ENCODE assay signal across 8 mouse cellular contexts in genomic region chr13:38204702-38205482, GRCm38 (mm10). TPM values are rescaled to one million over a fixed set of nuclear protein-coding genes. Genes with fewer than 3 reads are reported as not detected.
A peak's percentile ranks its signal among the peaks of the same experiment; 100 is the strongest.
DNase-seq lines count a peak whose midpoint lies in the region; ATAC-seq lines count a peak whose summit lies in the region.

Gene Snrnp48, plus strand, starts transcription at chr13:38204938.

- H3K4me1 ChIP-seq in heart, embryonic 14.5 days (ENCODE audit: control insufficient read depth in 2 of 2, insufficient read depth in 2 of 2, low read length in 2 of 2) = peaks cover 2 to 14% of the 10 kb centered on the region in 2 experiments
- H3K4me1 ChIP-seq in liver, embryonic 13.5 days (replicated peaks) = peaks cover 31% of the 10 kb centered on the region
- peaks cover 6% of the 10 kb centered on the region for H3K4me1 ChIP-seq in stomach, embryonic 16.5 days (ENCODE audit: control insufficient read depth, insufficient read depth, low read length)

- ATAC-seq in CD4-positive, CD25-positive, alpha-beta regulatory T cell, adult 4 months = peak; percentile 99
- peak; percentile 94 for ATAC-seq in heart, embryonic 14.5 days (ENCODE audit: insufficient number of reproducible peaks, insufficient read depth, low FRiP score, low read depth)
- peak; percentile 96 for ATAC-seq in liver, embryonic 13.5 days (ENCODE audit: low read depth)
- ATAC-seq in stomach, embryonic 16.5 days (ENCODE audit: insufficient read depth, low FRiP score) = peak; percentile 97

- H3K4me2 ChIP-seq in heart, embryonic 14.5 days (ENCODE audit: low read length) = peak within 1 kb of the TSS; percentile 62
- H3K4me2 ChIP-seq in liver, embryonic 13.5 days = peak within 1 kb of the TSS; percentile 76
- peak within 1 kb of the TSS; percentile 71 for H3K4me2 ChIP-seq in stomach, embryonic 16.5 days (ENCODE audit: low read depth, low read length)

- 1% methylated on average over 58 of the region's 59 CpGs for WGBS in heart, embryonic 14.5 days
- under 1% methylated on average over 59 of the region's 59 CpGs for whole genome bisulfite sequencing in liver, embryonic 13.5 days (ENCODE audit: insufficient replicate concordance)
- under 1% methylated on average over 59 of the region's 59 CpGs for WGBS in stomach, embryonic 16.5 days

- peak within 1 kb of the TSS; percentile 89 to 93 for H3K27ac ChIP-seq in heart, embryonic 14.5 days (replicated peaks in 1 of 2; ENCODE audit: control insufficient read depth in 1 of 2, insufficient read depth in 1 of 2, low read depth in 2 of 2, low read length in 2 of 2)
- H3K27ac ChIP-seq in liver, embryonic 13.5 days = peak within 1 kb of the TSS; percentile 81
- H3K27ac ChIP-seq in stomach, embryonic 16.5 days (ENCODE audit: low read length) = peak within 1 kb of the TSS; percentile 93

- peak within 1 kb of the TSS; percentile 93 to 94 for H3K4me3 ChIP-seq in heart, embryonic 14.5 days (ENCODE audit: control insufficient read depth in 1 of 2, insufficient read depth in 1 of 2, low read depth in 1 of 2, low read length in 2 of 2)
- H3K4me3 ChIP-seq in liver, embryonic 13.5 days (replicated peaks) = peak within 1 kb of the TSS; percentile 92
- peak within 1 kb of the TSS; percentile 93 for H3K4me3 ChIP-seq in stomach, embryonic 16.5 days (replicated peaks; ENCODE audit: low read length)

- H3K36me3 ChIP-seq in heart, embryonic 14.5 days (ENCODE audit: control insufficient read depth, insufficient read depth, low read length) = peaks cover 11% of the 10 kb centered on the region; the same call in 1 of the 2 replicates
- H3K36me3 ChIP-seq in liver, embryonic 13.5 days = peaks cover 13% of the 10 kb centered on the region
- no peaks in the 10 kb centered on the region for H3K36me3 ChIP-seq in stomach, embryonic 16.5 days (ENCODE audit: control insufficient read depth, insufficient read depth, low read length)

- no peaks in the 10 kb centered on the region for H3K27me3 ChIP-seq in heart, embryonic 14.5 days (ENCODE audit: control insufficient read depth, insufficient read depth, low read length)
- H3K27me3 ChIP-seq in liver, embryonic 13.5 days = no peaks in the 10 kb centered on the region; the same call in 1 of the 2 replicates
- H3K27me3 ChIP-seq in stomach, embryonic 16.5 days (ENCODE audit: control insufficient read depth, insufficient read depth, low read length) = no peaks in the 10 kb centered on the region

- peak within 1 kb of the TSS; percentile 91 for H3K9ac ChIP-seq in heart, embryonic 14.5 days (ENCODE audit: low read length)
- peak within 1 kb of the TSS; percentile 88 for H3K9ac ChIP-seq in liver, embryonic 13.5 days
- H3K9ac ChIP-seq in stomach, embryonic 16.5 days (ENCODE audit: low read length) = peak within 1 kb of the TSS; percentile 97

- peak; percentile 83 for DNase-seq in c-Kit-negative CD71-positive TER-119-positive erythroid progenitor cells, embryonic 14.5 days (ENCODE audit: low read depth, low spot score)
- peak; percentile 72 for DNase-seq in fibroblast of lung, adult 2 months (ENCODE audit: low read depth)
- peak; percentile 94 for DNase-seq in kidney, postnatal 14 days
- peak; percentile 86 for DNase-seq in liver, embryonic 13.5 days
- DNase-seq in neural tube, embryonic 10.5 days (ENCODE audit: extremely low spot score, low spot score) = peak; percentile 89

- no peaks in the 10 kb centered on the region for H3K9me3 ChIP-seq in heart, embryonic 14.5 days (ENCODE audit: control insufficient read depth, low read length)
- no peaks in the 10 kb centered on the region for H3K9me3 ChIP-seq in liver, embryonic 13.5 days (replicated peaks)
- H3K9me3 ChIP-seq in stomach, embryonic 16.5 days (replicated peaks; ENCODE audit: control insufficient read depth, low read length) = no peaks in the 10 kb centered on the region

RNA-seq across cellular contexts. Expression of gene Snrnp48, which starts in this region (rescaled TPM):
- polyA plus RNA-seq in CD4-positive, CD25-positive, alpha-beta regulatory T cell, adult 4 months (2017; shearing (Covaris generic)) = 10 to 100 TPM; 50.1 to 83.1 TPM
- 24.8 and 27.6 TPM in 2 replicates for polyA plus RNA-seq in heart, embryonic 14.5 days (2014; fragmentation: Nextera tagmentation; extraction: Ambion mirVana)
- polyA plus RNA-seq in liver, embryonic 13.5 days (2015; fragmentation: Nextera tagmentation; extraction: Ambion mirVana) = 16.3 and 18.0 TPM in 2 replicates
- 31.7 and 34.2 TPM in 2 replicates for polyA plus RNA-seq in stomach, embryonic 16.5 days (2015; fragmentation: Nextera tagmentation; extraction: Ambion mirVana)

Comparison
In these comparisons a context has a peak if more than half of its experiments do, and no peak if none do; other contexts are left out.
1. Peak in every context shown above with its lines: DNase-seq, ATAC-seq, H3K4me3 ChIP-seq and H3K27ac ChIP-seq.